Mouse (Mus musculus) ovary, postnatal 36 days (tissue): ENCODE results near the gene Tfap2a.

ENCODE experiments used
- DNase-seq: peaks from one replicate; pipeline ENCODE4 v3.0.0; 2022; ENCODE audit warnings: low spot score, mixed read lengths

The Tfap2a gene

DNA sequence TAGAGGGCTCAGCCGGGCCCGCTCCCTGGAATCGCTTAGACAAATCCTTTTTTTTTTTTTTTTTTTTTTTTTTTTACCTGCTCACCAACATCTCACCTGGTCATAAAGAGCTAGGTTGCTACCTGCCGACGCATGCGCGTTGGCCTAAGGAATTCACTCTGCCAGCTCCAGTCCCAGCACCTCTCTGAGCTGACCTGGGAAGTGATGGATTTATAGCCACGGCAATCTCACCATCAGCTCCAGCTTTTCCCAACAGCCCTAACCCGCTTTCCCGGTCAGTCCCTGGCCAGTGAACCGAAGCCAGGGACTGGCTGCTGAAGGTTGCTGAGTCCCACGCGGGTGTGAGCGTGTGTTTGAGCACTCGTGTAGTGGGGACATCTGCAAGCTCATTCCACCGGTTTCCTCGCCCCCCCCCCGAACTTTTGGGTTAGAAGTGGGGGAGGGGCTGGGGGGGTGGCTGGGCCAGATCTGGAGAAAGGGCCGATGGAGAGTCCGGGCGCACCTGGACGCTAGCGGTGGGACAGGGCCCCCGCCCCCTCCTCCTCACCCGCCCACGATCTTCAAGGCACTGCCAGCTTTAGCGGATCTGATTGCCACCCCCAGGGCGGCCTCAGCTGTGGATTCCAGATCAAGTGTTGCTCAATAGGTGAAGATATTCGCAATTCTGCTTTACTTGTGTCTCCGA, at the start of gene Tfap2a:
Gene Tfap2a, minus strand, starts transcription at position 181 of the 685 bp plus-strand sequence.
- no peak for DNase-seq

DNA sequence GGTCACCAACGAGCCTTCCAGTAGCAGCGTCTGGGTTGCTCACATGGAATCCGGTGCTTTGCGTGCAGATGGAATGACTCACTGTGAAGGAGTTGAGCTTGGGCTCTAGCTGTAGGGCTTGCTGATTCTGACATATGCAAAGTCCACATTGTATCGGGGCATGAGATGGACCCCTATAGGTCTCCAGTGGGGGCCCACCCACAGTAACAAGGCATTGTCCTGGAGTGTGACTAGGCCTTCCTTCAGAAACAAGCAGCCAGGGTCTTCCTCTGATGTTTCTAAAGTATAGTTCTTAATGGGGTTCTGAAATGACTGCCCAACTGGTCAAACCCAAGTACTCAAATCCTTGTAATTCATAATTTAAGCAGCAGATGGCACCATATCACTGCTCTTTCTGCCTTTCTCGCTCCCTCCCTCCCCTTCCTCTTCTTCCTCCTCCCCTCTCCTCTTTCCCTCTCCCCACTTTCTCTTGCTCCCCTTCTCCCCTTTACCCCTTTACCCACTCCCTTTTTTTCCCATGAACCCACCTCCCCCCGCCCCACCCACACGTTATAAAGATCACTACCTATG, 46.1 kb upstream of the Tfap2a start:
- DNase-seq = no peak

DNA sequence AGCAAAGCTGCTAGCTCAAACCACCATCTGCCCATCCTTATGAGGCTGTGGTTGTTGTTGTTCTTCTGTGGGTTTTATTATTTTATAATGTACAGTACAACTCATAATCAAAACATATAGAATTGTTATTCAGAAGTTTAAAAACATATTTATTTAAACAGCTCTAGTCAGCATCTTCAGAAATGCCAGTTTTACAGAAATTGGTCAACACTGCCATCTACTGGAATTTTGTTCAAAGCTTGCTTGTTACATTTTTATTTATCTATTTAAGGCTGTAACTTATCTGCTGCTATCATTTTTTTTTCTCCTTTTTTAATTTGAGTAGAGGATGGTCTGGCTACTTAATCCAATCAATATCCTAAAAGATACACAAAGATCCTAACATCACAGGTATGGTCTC, 19.8 kb upstream of the Tfap2a start:
- DNase-seq = no peak

DNA sequence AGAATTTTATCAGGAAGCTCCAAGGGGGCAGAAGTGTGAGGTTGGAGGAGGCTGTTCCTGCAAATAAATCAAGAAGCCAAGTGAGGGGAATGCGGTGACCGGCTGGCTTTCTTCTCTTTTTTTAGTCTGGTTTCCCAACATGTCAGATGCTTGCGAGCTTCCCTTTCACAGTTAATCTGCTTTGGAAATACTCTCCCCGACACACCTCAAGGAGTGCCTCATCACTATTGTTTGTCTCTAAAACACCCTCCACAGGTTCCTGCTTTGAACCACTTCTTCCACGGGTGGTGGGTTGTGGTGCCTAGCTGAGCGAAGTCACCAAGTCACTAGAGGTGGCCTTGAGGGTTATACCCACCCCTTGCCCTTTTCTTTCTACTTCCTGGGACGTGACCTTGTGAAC, 18.2 kb upstream of the Tfap2a start:
- DNase-seq = no peak

DNA sequence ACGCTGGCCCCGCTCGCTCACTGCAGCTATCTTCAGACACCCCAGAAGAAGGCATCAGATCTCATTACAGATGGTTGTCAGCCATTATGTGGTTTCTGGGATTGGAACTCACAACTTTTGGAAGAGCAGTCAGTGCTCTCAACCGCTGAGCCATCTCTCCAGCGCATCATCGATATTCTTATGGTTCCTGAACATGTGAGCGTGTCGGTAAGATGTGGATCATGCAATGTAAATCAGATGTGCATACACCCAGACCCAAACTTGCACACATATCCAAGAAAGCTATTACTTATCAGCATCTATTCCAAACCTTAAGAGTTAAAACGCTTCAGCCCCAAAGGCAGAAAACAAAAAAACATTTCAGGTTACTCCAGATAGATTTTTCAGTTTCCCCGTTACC, 15.9 kb upstream of the Tfap2a start:
- DNase-seq = no peak

- DNase-seq = no peak
These were observed 13.7 kb upstream of the Tfap2a start for GRCm38 (mm10) chr13:40751889-40752288.

GRCm38 (mm10) chr13:40749603-40749905, 11.4 kb upstream of the Tfap2a start:
- no peak for DNase-seq

GRCm38 (mm10) chr13:40748785-40749602, 10.8 kb upstream of the Tfap2a start:
- no peak for DNase-seq

DNA sequence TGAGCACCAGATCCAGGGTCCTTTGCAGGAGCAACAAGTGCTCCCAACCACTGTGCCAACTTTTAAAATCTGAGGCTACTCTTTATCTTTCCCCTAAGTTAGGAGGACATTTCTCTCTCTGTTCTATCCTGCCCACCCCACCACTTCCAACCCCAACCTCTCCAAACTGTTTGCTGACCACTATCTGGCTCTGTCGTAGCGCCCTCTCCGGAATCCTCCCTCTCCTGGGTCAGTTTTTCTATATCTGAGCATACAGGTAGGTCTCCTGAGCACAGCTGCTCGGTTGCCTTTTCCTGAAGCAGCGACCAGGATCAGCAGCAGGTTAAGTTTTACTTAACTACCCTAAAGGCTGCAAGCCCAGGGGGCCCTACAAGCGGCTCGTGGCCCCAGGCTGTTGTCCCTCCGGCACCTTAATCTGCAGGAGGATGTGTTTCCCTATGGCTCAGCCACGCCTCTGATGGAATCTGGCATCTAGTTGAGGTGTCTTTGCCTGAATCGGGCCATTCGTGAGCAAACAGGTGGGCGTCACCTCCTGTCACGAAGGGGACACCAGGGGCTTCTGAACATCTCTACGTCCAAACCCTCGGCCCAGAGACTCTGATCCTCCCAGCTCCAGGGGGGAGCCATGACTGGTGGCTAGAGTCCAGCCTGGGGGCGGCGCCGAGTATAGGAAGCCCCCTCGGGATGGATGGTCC, 6.1 kb upstream of the Tfap2a start:
- DNase-seq = no peak

- no peak for DNase-seq
These were observed 5.0 kb upstream of the Tfap2a start for GRCm38 (mm10) chr13:40743221-40743620.

DNA sequence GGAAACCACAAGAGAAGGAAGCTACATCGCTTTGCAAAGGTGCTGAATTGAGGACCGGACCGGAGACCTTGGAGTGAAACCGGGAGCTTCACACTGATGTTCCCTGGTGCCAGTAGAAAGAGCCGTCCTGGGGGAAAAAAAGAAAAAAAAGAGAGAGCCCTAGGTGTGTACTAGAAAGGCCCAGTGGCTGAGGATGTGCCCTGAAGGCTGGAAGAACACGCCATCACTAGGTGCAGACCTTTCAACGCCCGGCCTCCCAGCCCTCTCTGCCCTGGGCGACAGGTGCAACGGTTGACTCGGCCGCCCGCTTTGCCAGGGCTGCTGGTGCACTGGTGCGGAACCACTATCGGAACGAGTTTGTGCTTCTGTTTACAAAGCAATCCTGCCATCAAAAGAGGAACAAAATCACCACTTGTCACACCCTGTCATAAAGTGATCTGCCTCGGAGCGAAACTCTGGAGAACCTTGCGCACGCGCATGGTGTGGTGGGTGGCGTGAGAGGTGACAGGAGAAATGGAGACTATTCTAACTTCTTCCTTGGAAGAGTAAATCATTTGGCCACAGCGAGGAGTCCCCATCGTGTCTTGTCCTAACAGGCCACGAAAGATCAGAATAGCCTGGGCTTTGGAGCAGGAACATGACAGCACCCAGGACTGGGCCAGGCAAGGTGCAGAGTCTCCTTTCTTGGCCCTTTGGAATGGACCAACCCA, 3.8 kb upstream of the Tfap2a start:
- DNase-seq = no peak

DNA sequence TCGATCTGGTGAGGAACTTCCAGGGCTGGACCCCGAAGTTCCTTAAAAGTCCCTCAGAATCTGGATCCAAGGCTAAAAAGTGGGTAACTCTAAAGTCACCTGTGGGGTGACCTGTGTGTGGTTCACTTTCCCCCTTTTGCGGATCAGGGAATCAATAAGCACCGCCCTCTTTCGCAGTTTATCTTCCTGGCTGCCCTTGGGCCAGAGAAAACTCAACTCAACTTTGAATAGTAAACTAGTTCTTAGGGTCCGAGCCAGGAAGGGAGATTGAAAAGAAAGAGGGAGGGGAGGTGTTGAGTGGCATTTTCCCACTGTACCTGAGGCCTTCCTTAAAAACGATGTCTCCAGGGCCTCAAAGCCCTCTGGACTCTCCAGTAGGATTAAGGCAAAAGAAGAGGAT, 3.3 kb upstream of the Tfap2a start:
- no peak for DNase-seq

- DNase-seq = no peak
These were observed 2.7 kb upstream of the Tfap2a start for GRCm38 (mm10) chr13:40740727-40741360.

- no peak for DNase-seq
These were observed 1.7 kb upstream of the Tfap2a start for GRCm38 (mm10) chr13:40739901-40740300.

DNA sequence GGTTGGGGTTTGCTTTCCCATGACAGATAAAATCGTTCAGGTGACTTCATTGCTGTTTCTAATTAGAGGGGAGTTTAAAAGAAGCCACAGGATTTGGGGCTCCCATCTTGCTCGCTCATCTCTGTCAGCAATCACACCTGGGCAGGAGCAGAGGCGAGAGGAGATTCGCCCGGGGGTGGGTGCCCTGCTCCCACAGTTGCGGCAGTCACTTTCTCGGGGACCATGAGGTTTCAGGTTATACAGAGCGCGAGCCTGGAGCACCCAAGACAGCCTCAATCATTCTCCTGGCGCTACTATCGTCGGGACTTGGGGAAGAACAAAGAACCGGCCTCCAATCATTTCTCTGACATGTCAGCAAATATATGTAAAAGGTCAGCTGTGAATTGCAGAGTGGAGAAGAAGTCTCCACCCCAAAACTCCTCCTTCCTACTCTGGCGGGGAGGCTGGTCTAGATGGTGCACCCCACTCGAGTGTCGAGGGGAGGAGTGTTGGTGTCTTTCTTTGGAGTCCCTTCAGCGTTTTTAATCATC, 1.0 kb upstream of the Tfap2a start:
- DNase-seq = no peak

DNA sequence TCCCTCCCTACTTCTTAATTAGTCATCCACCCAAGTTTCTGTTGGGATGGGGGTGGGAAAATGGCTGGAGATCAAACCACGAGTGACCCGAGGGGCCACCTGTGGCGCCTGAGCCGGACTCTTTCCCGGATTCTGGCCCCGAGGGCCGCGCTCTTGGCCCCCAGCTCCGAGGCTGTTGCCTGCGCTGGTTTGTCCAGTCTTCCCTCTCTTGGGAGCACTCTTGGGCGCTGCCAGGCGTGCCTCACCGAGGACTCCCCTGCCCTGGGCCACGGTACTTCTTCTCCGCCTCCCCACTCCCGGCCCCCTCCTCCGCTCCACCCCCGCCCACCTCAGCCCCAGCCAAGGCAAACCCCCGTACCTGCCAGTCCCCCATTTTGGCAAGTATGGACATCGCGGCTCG, 415 bp downstream of the Tfap2a start:
- no peak for DNase-seq

- no peak for DNase-seq
These were observed 1.1 kb downstream of the Tfap2a start for GRCm38 (mm10) chr13:40737099-40737498.

GRCm38 (mm10) chr13:40736107-40736780, 1.9 kb downstream of the Tfap2a start:
- DNase-seq = no peak

DNA sequence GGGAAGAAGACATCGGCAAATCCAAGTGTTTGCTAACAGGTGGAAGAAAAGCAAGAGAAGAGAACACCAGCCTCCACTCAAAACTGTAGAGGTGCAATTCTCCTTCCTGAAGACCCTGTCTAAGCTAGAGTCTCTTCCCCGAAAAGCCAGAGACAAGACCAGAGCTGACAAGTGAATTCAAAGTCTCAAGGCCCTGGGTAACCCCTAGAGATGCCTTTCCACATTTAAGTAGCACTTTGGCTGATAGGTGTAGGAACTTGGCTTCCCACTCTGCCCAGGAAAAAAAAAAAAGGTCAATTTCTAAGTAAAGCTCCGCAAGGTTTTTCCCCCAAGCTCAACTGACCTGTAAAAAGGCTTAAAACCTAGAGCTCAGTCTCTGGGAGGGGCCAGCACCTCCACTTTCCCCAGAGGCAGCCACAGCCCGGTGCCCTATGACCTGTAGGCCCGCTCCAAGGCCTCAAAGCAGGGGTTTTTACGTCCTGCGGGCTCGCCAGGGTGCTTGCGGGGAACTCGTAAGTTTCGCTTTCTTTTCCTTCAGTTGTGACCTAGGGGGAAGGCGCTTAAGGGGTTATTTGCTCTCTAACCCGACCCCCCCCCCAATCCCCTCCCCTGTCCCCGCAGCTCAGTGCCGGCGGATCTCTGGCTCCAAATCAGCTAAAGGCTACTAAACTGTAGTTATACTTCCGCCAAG, 2.6 kb downstream of the Tfap2a start:
- no peak for DNase-seq

DNA sequence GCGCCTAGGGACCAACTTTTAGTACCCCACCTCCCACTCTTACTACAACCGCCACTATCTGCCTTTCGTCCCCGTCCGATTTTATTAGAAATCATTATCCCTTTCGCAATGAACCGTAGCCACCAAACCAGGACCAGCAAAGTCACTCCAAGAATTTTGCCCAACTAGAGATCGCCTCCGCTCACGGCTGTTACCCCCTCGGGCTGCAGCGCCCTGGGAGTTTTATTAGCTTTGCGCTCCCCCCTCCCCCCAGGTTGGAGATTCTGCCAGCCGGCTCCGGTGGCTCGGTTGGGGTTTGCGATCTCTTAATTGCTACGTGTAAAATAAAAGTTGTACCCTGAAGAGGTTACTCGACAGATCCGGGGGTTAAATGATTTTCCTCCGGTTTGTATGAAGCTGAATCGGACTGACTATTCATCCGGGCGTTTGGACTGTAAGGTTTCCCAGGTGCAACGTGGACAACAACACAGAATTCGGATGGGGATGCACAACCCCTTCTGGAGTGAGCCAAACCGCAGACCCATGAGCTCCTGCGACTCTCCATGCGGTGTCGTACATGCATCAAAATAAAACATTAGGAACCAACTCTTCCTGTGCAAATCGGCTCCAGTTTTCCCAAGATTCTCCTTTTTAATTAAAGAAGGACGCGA, 3.7 kb downstream of the Tfap2a start:
- DNase-seq = no peak
